Comparison of ENCODE assay signal across 8 mouse cellular contexts in the genomic region with DNA sequence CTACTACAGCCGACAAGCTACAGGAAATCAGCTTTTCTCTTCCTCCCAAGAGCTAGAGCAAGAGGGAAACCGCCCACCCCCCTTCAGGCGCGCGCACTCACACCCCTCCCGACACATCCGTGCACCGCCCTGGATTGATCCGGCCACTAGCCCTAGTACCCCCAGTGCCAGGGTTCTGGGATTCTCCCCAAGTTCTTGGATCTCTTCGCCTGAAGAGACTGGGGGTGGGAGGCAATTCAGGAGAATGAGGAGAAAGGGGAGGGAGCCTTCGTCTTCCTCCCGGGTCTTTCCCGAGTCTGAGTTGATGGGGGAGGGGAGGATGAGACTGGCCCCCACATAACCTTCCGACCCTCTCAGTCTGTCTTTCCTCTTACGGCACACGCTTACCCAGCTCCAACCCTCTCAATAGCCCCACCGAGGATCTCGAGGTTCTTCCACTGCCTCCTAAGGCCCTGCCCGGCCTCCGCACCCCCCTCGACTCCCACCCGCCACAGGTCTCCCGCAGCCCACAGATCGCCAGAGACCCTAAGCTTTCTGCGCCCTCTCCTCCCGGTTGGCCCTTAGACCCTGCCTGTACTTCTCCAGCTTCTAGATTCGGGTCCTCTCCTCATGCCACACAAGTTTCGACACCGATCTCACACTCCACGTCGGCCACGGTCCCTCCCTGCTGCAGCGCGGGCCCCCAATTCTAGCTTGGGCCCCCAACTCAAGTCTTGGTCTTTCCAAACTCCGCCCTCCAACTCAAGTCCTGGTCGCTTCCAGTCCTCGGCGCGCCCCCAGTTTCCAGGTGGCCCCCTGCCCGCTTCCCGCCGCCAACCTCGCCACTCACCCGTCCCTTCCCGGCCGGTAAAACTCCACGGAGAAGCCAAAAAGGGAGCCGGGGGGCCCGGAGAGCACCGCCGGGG. TPM values are rescaled to one million over a fixed set of nuclear protein-coding genes. Genes with fewer than 3 reads are reported as not detected.
A peak's percentile ranks its signal among the peaks of the same experiment; 100 is the strongest.
DNase-seq lines count a peak whose midpoint lies in the region; ATAC-seq and TF ChIP-seq lines count a peak whose summit lies in the region.

No protein-coding gene starts in this region.

- peak; percentile 60 to 67 for DNase-seq in adrenal gland, postnatal 36 days
- peak; percentile 72 to 75 for DNase-seq in heart, adult 2 months
- DNase-seq in kidney, adult 9 months = peak; percentile 34
- DNase-seq in lung, postnatal 14 days = peak; percentile 57
- DNase-seq in stomach, postnatal 0 days (ENCODE audit: low spot score) = peak; percentile 29
- no peak for DNase-seq in layer of hippocampus, adult 9-10 months (ENCODE audit: low spot score)
- DNase-seq in left cerebral cortex, postnatal 4 days = no peak

- no peak for TF ChIP-seq POLR2A in ES-Bruce4 (IDR thresholded peaks at IDR 0.05; ENCODE audit: insufficient read depth, low read length)
- no peak for TF ChIP-seq POLR2A in heart, adult 2 months (IDR thresholded peaks at IDR 0.05; ENCODE audit: insufficient read depth, low read depth, low read length)

- no peaks in the 10 kb centered on the region for H3K27me3 ChIP-seq in ES-Bruce4 (ENCODE audit: control insufficient read depth, insufficient read depth, low read length, poor library complexity, severe bottlenecking)
- no peaks in the 10 kb centered on the region for H3K27me3 ChIP-seq in heart, adult 2 months (ENCODE audit: control insufficient read depth, insufficient read depth, low read length)
- no peaks in the 10 kb centered on the region for H3K27me3 ChIP-seq in stomach, postnatal 0 days (ENCODE audit: control insufficient read depth, insufficient read depth, low read length)

- 0 out of 2 replicates have a peak, but pooled peaks have one; percentile 39 for TF ChIP-seq EP300 in ES-Bruce4 (IDR thresholded peaks at IDR 0.05; ENCODE audit: insufficient read depth, low read depth, low read length)
- TF ChIP-seq EP300 in heart, adult 2 months (IDR thresholded peaks at IDR 0.05; ENCODE audit: insufficient read depth, low read depth, low read length) = no peak
- no peak for TF ChIP-seq EP300 in stomach, postnatal 0 days (optimal IDR thresholded peaks at IDR 0.05)

- H3K9me3 ChIP-seq in ES-Bruce4 (replicated peaks; ENCODE audit: control insufficient read depth, insufficient read depth, low read length, poor library complexity, severe bottlenecking) = no peaks in the 10 kb centered on the region
- no peaks in the 10 kb centered on the region for H3K9me3 ChIP-seq in stomach, postnatal 0 days (ENCODE audit: control insufficient read depth, low read length)

- H3K4me1 ChIP-seq in ES-Bruce4 (ENCODE audit: control insufficient read depth, insufficient read depth, low read length) = peaks cover 6% of the 10 kb centered on the region
- peaks cover 20% of the 10 kb centered on the region for H3K4me1 ChIP-seq in heart, adult 2 months (ENCODE audit: control insufficient read depth, insufficient read depth, low read length)
- H3K4me1 ChIP-seq in stomach, postnatal 0 days (replicated peaks; ENCODE audit: control insufficient read depth, insufficient read depth) = peaks cover 3% of the 10 kb centered on the region; the same call in 1 of the 2 replicates

- intact Hi-C loops in heart, adult 2 months (cut with DNase I) = loop anchor here (1.0 kb wide), 1 partner anchor 23 kb away; no protein-coding TSS in a partner anchor
- intact Hi-C loops in left cerebral cortex, postnatal 4 days (cut with DNase I) = no loop called here

- peak overlapping the region; percentile 87 for H3K4me2 ChIP-seq in stomach, postnatal 0 days (replicated peaks; ENCODE audit: low read depth)

- TF ChIP-seq CTCF in ES-Bruce4 (IDR thresholded peaks at IDR 0.05; ENCODE audit: low read depth, low read length) = no peak
- no peak for TF ChIP-seq CTCF in heart, adult 2 months (IDR thresholded peaks at IDR 0.05)
- no peak for TF ChIP-seq CTCF in stomach, postnatal 0 days (IDR thresholded peaks at IDR 0.05; ENCODE audit: low read depth)

- peak overlapping the region; percentile 23; the same call in 1 of the 2 replicates for H3K27ac ChIP-seq in ES-Bruce4 (ENCODE audit: insufficient read depth, low read length)
- H3K27ac ChIP-seq in heart, adult 2 months = peak overlapping the region; percentile 98
- peak overlapping the region; percentile 87 for H3K27ac ChIP-seq in stomach, postnatal 0 days (replicated peaks)

- peak overlapping the region; percentile 97 for H3K4me3 ChIP-seq in ES-Bruce4 (ENCODE audit: low read depth, low read length)
- H3K4me3 ChIP-seq in heart, adult 2 months = peak overlapping the region; percentile 88
- H3K4me3 ChIP-seq in stomach, postnatal 0 days (ENCODE audit: low read depth, low read length) = peak overlapping the region; percentile 73

- peaks cover 7% of the 10 kb centered on the region for H3K79me2 ChIP-seq in heart, adult 2 months (replicated peaks; ENCODE audit: control insufficient read depth, insufficient read depth, low read length)

- H3K36me3 ChIP-seq in ES-Bruce4 (ENCODE audit: control insufficient read depth, insufficient read depth, low read length, poor library complexity, severe bottlenecking) = no peaks in the 10 kb centered on the region
- H3K36me3 ChIP-seq in heart, adult 2 months (ENCODE audit: control insufficient read depth, insufficient read depth, low read length) = peaks cover 5% of the 10 kb centered on the region
- no peaks in the 10 kb centered on the region for H3K36me3 ChIP-seq in stomach, postnatal 0 days (ENCODE audit: control insufficient read depth, insufficient read depth, low read length)

- under 1% methylated on average over 51 of the region's 51 CpGs for WGBS in heart, adult 2 months
- WGBS in stomach, postnatal 0 days = 2% methylated on average over 49 of the region's 51 CpGs

- ATAC-seq in stomach, postnatal 0 days (ENCODE audit: low FRiP score, low TSS enrichment) = 0 out of 2 replicates have a peak, but pooled peaks have one; percentile 24

- H3K9ac ChIP-seq in ES-Bruce4 (ENCODE audit: low read depth, poor library complexity, severe bottlenecking) = peak overlapping the region; percentile 97
- peak overlapping the region; percentile 100 for H3K9ac ChIP-seq in heart, adult 2 months (ENCODE audit: low read depth, low read length)
- peak overlapping the region; percentile 90 for H3K9ac ChIP-seq in stomach, postnatal 0 days (ENCODE audit: low read length)

RNA-seq across cellular contexts. Expression of gene Itga5, which starts 0.8 kb away (rescaled TPM):
- polyA plus RNA-seq in ES-Bruce4 (2011; ENCODE audit: insufficient read depth, insufficient read length, low read depth, missing spikeins) = 35.6 and 39.5 TPM in 2 replicates
- 10 to 100 TPM; 37.0 to 37.4 TPM for total RNA-seq in adrenal gland, postnatal 36 days (2021)
- total RNA-seq in heart, adult 2 months (2021) = 10 to 100 TPM; 36.4 to 36.7 TPM
- polyA plus RNA-seq in heart, adult 2 months (2012; rRNA removed) = 38.6 and 44.6 TPM in 2 replicates
- polyA plus RNA-seq in stomach, postnatal 0 days (2015; fragmentation: Nextera tagmentation; extraction: Ambion mirVana) = 28.7 and 36.2 TPM in 2 replicates
- total RNA-seq in left cerebral cortex, postnatal 4 days (2021) = 1 to 10 TPM; 7.4 to 7.6 TPM

RNA-seq across cellular contexts. Expression of gene Zfp385a, which starts 25.8 kb away (rescaled TPM):
- 26.8 and 29.6 TPM in 2 replicates for polyA plus RNA-seq in ES-Bruce4 (2011; ENCODE audit: insufficient read depth, insufficient read length, low read depth, missing spikeins)
- total RNA-seq in adrenal gland, postnatal 36 days (2021) = 10 to 100 TPM; 11.8 to 13.3 TPM
- 10 to 100 TPM; 10.1 to 10.4 TPM for total RNA-seq in heart, adult 2 months (2021)
- polyA plus RNA-seq in heart, adult 2 months (2012; rRNA removed) = 7.3 and 12.0 TPM in 2 replicates
- 6.0 and 7.4 TPM in 2 replicates for polyA plus RNA-seq in stomach, postnatal 0 days (2015; fragmentation: Nextera tagmentation; extraction: Ambion mirVana)
- 10 to 100 TPM; 47.8 to 52.7 TPM for total RNA-seq in left cerebral cortex, postnatal 4 days (2021)

RNA-seq across cellular contexts. Expression of gene Gpr84, which starts 55.3 kb away (rescaled TPM):
- not detected in 2 replicates for polyA plus RNA-seq in ES-Bruce4 (2011; ENCODE audit: insufficient read depth, insufficient read length, low read depth, missing spikeins)
- total RNA-seq in adrenal gland, postnatal 36 days (2021) = not detected
- not detected for total RNA-seq in heart, adult 2 months (2021)
- polyA plus RNA-seq in heart, adult 2 months (2012; rRNA removed) = 0.06 TPM in 1 of 2 replicates, not detected in the other
- 0.30 and 0.46 TPM in 2 replicates for polyA plus RNA-seq in stomach, postnatal 0 days (2015; fragmentation: Nextera tagmentation; extraction: Ambion mirVana)
- under 1 TPM; 0.44 to 0.46 TPM for total RNA-seq in left cerebral cortex, postnatal 4 days (2021)

Comparison
In these comparisons a context has a peak if more than half of its experiments do, and no peak if none do; other contexts are left out.
1. H3K27ac ChIP-seq: peak in every context shown above with its lines; median percentile 98 in heart, adult 2 months; 87 in stomach, postnatal 0 days; 23 in ES-Bruce4.
2. DNase-seq: peak in adrenal gland, postnatal 36 days (2 of 2), heart, adult 2 months (2 of 2), kidney, adult 9 months (single experiment), lung, postnatal 14 days (single experiment) and stomach, postnatal 0 days (single experiment); none in layer of hippocampus, adult 9-10 months (single experiment) and left cerebral cortex, postnatal 4 days (single experiment).
3. RNA of gene Itga5, which starts 0.8 kb away (total RNA-seq): 37.0 to 37.4 TPM in adrenal gland, postnatal 36 days and 36.4 to 36.7 TPM in heart, adult 2 months; 7.4 to 7.6 TPM in left cerebral cortex, postnatal 4 days; every median in the first group is over 4 times any median in the second.
4. Peak in every context shown above with its lines, with median percentiles within 50 percentile points of each other: H3K4me3 ChIP-seq and H3K9ac ChIP-seq.